Mouse (Mus musculus) cerebellum, adult 2 months (tissue): ENCODE measurements around the gene Mitd1. TPM values are rescaled to one million over a fixed set of nuclear protein-coding genes. Genes with fewer than 3 reads are reported as not detected.

ENCODE experiments used
- DNase-seq, 2 experiments: peaks; one replicate each; pipeline ENCODE4 v3.0.0; 2021
- H3K27ac ChIP-seq: fragments of 200-500 bp; 2 replicates; pipeline ENCODE4 v1.5.1; 2012; ENCODE audit warnings: low read length, control low read depth, inconsistent platforms; ENCODE audit not compliant: insufficient read depth
- H3K27me3 ChIP-seq: fragments of 200-500 bp; 2 replicates; pipeline ENCODE4 v1.6.1; 2012; ENCODE audit warnings: inconsistent platforms, mild to moderate bottlenecking, low read length, moderate library complexity; ENCODE audit not compliant: control insufficient read depth, insufficient read depth
- H3K4me1 ChIP-seq: fragments of 200-500 bp; 2 replicates; pipeline ENCODE4 v1.6.1; 2011; ENCODE audit warnings: low read length; ENCODE audit not compliant: control insufficient read depth, insufficient read depth
- H3K4me3 ChIP-seq: fragments of 200-500 bp; replicated peaks from 2 replicates; pipeline ENCODE3; 2011; ENCODE audit warnings: mild to moderate bottlenecking, low read depth, low read length, control low read depth; ENCODE audit not compliant: insufficient read depth
- CTCF ChIP-seq: fragments of 200-500 bp; IDR thresholded peaks from 2 replicates; pipeline ENCODE4 v1.5.1; 2011; ENCODE audit warnings: low read depth, mild to moderate bottlenecking, control low read depth, low read length, moderate library complexity, borderline replicate concordance; ENCODE audit not compliant: insufficient read depth
- POLR2A ChIP-seq: fragments of 200-500 bp; IDR thresholded peaks from 2 replicates; pipeline ENCODE4 v1.6.1; 2011; ENCODE audit warnings: low read length, control low read depth, borderline replicate concordance; ENCODE audit not compliant: insufficient read depth
- WGBS: fragments of 180-500 bp; shearing (Covaris S2); methylation state at CpG from one replicate; pipeline ENCODE4 v1.1.7; 2018; 5-methylcytosine and 5-hydroxymethylcytosine counted together
- polyA plus RNA-seq: library from polyadenylated mRNA; depleted of rRNA; stranded (reverse); fragments of >200 nt; gene quantifications from 2 replicates; pipeline ENCODE4 v1.2.3, GENCODE M21; 2012

Gene Mitd1
- polyA plus RNA-seq, 1 experiment: 17.8 TPM

GRCm38 (mm10) chr1:37873157-37873556 is 17.1 kb downstream of the Mitd1 start:
- 94% methylated on average over 4 of the region's 4 CpGs for WGBS
- TF ChIP-seq POLR2A: no peak
- no peak for TF ChIP-seq CTCF
- no peaks in the 10 kb centered on the region for H3K27me3 ChIP-seq
- no peak overlapping the region for H3K27ac ChIP-seq
- H3K4me3 ChIP-seq: no peak overlapping the region
- H3K4me1 ChIP-seq: no peaks in the 10 kb centered on the region
- no peak for DNase-seq

GRCm38 (mm10) chr1:37872131-37873067 is 17.8 kb downstream of the Mitd1 start:
- Histone ChIP-seq H3K27me3 (no peaks in the 10 kb centered on the region), H3K4me1 (no peaks in the 10 kb centered on the region), H3K27ac (no peak overlapping the region; the same call in 1 of the 2 replicates), H3K4me3 (peak overlapping the region; percentile 69)
- WGBS: 4% methylated on average over 33 of the region's 33 CpGs
- DNase-seq: peak; percentile 78 to 80
- TF ChIP-seq CTCF: no peak
- peak; percentile 40; the same call in 1 of the 2 replicates for TF ChIP-seq POLR2A

DNA sequence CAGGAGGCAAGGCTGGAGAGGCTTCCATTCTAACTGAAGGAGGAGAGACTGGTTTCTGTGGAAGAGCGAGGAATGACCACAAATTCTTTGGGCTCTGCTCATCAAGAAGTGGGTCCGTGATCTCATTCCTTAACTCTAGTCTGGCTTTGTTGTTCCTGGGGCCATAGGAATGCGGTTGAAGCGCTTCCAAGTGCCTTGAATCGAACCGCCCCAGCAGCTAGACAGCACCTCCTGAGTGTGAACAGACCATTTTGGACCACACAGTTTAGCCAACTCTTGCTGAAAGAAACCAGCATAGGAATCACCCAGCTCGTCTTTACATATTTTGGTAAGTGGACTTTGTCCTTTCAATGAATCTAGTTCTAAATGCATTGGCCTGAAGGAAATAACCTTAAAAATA is 18.5 kb downstream of the Mitd1 start, which contains the start of gene Lipt1:
Lipt1 (plus strand) TSS at position 35 of the 400 bp plus-strand sequence.
- H3K4me3 ChIP-seq: peak within 1 kb of the TSS; percentile 69
- DNase-seq: peak in 1 of 2 experiments; percentile 40
- H3K27me3 ChIP-seq: no peaks in the 10 kb centered on the region
- WGBS: 8% methylated on average over 7 of the region's 7 CpGs
- peak within 1 kb of the TSS; percentile 48 for H3K27ac ChIP-seq
- no peaks in the 10 kb centered on the region for H3K4me1 ChIP-seq
- TF ChIP-seq POLR2A (no peak), CTCF (no peak)

GRCm38 (mm10) chr1:37869362-37869761 is 20.8 kb downstream of the Mitd1 start:
- Histone ChIP-seq H3K4me3 (no peak overlapping the region), H3K27ac (no peak overlapping the region), H3K27me3 (no peaks in the 10 kb centered on the region), H3K4me1 (no peaks in the 10 kb centered on the region)
- TF ChIP-seq CTCF: no peak
- no peak for TF ChIP-seq POLR2A
- DNase-seq: no peak
- 50% methylated on average over 2 of the region's 2 CpGs for WGBS

DNA sequence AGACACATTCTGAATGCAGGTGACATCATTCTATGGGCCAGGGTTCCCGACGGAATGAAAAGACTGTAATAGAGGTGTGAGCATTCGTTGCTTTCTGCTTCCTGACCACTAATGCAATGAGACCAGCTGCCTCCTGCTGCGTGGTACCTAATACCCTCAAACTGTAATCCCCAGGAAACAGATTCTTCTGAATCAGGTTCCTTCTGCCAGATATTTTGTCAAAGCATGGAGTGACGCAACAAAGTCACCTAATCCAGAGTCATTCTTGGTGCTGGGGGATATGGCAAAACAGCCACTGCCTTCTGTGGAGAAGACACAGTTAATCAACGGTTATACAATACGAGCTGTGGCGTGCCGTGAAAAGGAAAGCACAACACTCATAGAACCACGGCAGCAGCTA is 21.6 kb downstream of the Mitd1 start:
- DNase-seq: no peak
- no peak overlapping the region for H3K27ac ChIP-seq
- WGBS: 59% methylated on average over 10 of the region's 10 CpGs
- H3K4me3 ChIP-seq: no peak overlapping the region
- H3K27me3 ChIP-seq: no peaks in the 10 kb centered on the region
- H3K4me1 ChIP-seq: no peaks in the 10 kb centered on the region; the same call in 1 of the 2 replicates
- TF ChIP-seq POLR2A (no peak), CTCF (no peak)

DNA sequence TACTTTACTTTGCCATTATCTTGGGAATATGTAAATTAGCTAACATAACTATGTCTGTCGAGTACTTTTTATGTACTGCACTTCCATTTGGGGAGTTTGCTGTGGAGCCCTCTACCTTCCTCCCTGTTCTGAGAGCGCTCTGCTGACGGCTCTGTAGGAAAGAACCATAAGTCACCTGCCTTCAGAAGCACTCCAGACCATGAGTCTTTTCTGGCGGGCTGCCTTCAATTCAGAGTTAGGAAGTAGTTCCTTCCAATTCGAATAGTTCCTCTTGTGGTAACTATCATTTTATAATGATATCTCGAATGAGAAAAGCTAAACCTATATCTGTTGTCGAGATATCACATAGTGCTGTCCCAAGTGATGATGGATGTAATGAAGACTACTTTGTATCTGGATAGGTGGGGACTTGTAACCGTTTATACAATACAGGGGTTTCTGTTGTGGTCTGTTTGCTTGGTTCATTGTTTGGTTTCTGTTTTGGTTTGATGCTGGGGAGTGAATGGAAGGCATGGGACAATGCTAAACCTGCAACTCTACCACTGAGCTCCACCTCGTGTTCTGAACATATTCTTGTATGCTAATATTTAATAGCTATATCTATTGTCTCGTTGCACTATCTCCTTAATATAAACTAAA is 22.4 kb downstream of the Mitd1 start:
- Histone ChIP-seq H3K4me3 (no peak overlapping the region), H3K4me1 (no peaks in the 10 kb centered on the region; the same call in 1 of the 2 replicates), H3K27me3 (no peaks in the 10 kb centered on the region), H3K27ac (no peak overlapping the region)
- no peak for TF ChIP-seq CTCF
- no peak for TF ChIP-seq POLR2A
- DNase-seq: no peak
- 67% methylated on average over 10 of the region's 10 CpGs for WGBS

- WGBS: 95% methylated on average over 1 of the region's 1 CpGs
- no peak overlapping the region for H3K27ac ChIP-seq
- H3K4me3 ChIP-seq: no peak overlapping the region
- peak; percentile 38 to 48 for DNase-seq
- H3K27me3 ChIP-seq: no peaks in the 10 kb centered on the region
- H3K4me1 ChIP-seq: no peaks in the 10 kb centered on the region; the same call in 1 of the 2 replicates
- TF ChIP-seq CTCF (peak; percentile 60), POLR2A (no peak)
Observed at GRCm38 (mm10) chr1:37867056-37867455, 23.2 kb downstream of the Mitd1 start.

DNA sequence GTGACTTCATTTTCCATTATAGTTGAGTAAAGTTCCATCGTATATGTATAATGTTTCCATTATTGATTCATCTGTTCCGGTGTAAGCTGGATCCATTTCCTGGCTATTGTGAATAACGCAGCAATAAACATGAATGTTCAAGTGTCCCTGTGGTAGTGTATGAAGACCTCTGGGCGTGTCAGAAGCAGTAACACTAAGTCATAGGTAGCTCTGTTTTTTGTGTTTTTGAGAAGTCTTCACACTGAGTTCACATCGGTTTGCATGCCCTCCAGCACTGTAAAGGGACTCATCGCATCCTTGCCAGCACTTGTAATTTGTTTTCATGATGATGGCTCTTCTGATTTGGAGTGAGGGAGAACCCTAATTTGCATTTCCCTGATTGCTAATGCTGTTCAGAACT is 23.9 kb downstream of the Mitd1 start, which contains the start of gene Tsga10:
Tsga10 (minus strand) TSS at position 144 of the 400 bp plus-strand sequence.
- no peak for TF ChIP-seq POLR2A
- peak within 1 kb of the TSS; percentile 89 for H3K4me3 ChIP-seq
- H3K4me1 ChIP-seq: no peaks in the 10 kb centered on the region; the same call in 1 of the 2 replicates
- no peaks in the 10 kb centered on the region for H3K27me3 ChIP-seq
- WGBS: 85% methylated on average over 6 of the region's 6 CpGs
- DNase-seq: no peak
- H3K27ac ChIP-seq: peak within 1 kb of the TSS; percentile 87
